Mouse (Mus musculus) embryonic fibroblast, embryonic 13.5 days (primary cell): ENCODE measurements around the gene Tcte3.
"Not testable (repeated sequence)": the region's sequence is repeated elsewhere in the genome, so short reads cannot be mapped to it uniquely, and the experiment has no call there.

ENCODE experiments used
- CTCF ChIP-seq: IDR thresholded peaks from 2 replicates; pipeline ENCODE4 v1.5.1; 2011; ENCODE audit warnings: mild to moderate bottlenecking, control low read depth, low read length, moderate library complexity, borderline replicate concordance; ENCODE audit not compliant: insufficient read depth
- POLR2A ChIP-seq: IDR thresholded peaks from 2 replicates; pipeline ENCODE4 v1.6.1; 2011; ENCODE audit warnings: low read depth, mild to moderate bottlenecking, control low read depth, low read length, moderate library complexity

DNA sequence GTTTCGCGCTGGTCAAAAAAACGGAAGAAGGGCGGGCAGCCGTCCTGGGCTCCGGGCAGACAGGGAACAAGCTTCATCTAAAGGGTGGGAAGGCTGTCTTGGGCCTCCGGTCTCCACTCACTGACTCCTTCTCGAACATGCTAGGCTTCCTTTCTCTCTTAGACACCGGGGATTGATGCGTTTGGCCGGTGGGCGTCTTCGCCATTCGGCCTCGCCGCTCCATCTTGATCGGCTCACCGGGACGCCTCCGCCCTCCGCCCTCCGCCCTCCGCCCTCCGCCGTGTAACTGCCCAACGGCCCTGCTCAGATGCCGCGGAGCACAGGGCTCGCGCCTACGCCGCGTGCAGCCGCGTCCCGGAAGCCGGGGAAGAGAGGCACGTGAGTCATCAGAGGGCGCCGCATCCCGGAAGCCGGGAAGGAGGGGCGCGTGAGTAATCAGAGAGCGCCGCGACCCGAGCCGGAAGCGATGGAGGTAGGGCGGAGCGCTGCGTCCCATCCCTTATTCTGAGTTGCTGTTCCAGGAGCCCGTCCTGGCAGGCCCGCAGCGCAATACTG, at the start of gene Tcte3, which contains the start of the genes Ermard and Gm3448:
- not testable (repeated sequence) for TF ChIP-seq CTCF, POLR2A
